ENCODE assay signal across 30 mouse cellular contexts in the genomic region with DNA sequence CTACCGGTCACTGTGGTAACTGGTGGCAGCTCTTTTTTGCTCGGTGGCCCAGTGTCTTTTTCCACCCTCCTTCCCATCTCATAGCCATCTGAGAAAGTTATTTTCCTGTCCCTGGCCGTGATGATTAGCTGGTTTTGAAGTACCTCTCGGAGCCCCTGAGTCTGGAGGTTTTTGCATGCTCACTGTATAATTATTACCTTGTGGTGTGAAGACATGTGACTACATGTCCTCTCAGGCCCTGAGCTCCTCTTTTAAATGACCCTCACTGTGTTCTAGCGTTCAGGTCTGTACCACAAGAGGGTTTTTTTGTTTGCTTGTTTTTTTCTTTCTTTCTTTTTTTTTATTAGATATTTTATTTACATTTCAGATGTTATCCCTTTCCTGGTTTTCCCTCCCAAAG. TPM values are rescaled to one million over a fixed set of nuclear protein-coding genes. Genes with fewer than 3 reads are reported as not detected.
"Had no signal": no experiment of that assay in that cellular context is flagged by ENCODE, and none has a peak within 500 bp of the region (broad histone marks: within the 10 kb centered on the region; RNA-seq: fewer than 3 reads in every experiment).

No protein-coding gene starts in this region.

- H3K27ac ChIP-seq: heart, adult 2 months; heart, embryonic 13.5 days; heart, embryonic 15.5 days; hindbrain, embryonic 13.5 days; hindbrain, embryonic 15.5 days; hindbrain, postnatal 0 days; limb, embryonic 13.5 days; limb, embryonic 15.5 days; liver, embryonic 12.5 days; liver, embryonic 14.5 days had no signal

- ATAC-seq: forebrain, postnatal 0 days; hindbrain, postnatal 0 days; intestine, embryonic 16.5 days; liver, embryonic 12.5 days had no signal

- H3K27me3 ChIP-seq: hindbrain, embryonic 13.5 days; hindbrain, embryonic 15.5 days; limb, embryonic 13.5 days; limb, embryonic 15.5 days; liver, embryonic 12.5 days had no signal

- H3K4me2 ChIP-seq: heart, embryonic 11.5 days; heart, embryonic 13.5 days; heart, embryonic 15.5 days; hindbrain, embryonic 13.5 days; hindbrain, embryonic 15.5 days; limb, embryonic 13.5 days; limb, embryonic 15.5 days; liver, embryonic 12.5 days had no signal

- H3K36me3 ChIP-seq: heart, embryonic 13.5 days; heart, embryonic 15.5 days; hindbrain, embryonic 13.5 days; hindbrain, embryonic 15.5 days; limb, embryonic 13.5 days; limb, embryonic 15.5 days; liver, embryonic 12.5 days had no signal

- H3K4me3 ChIP-seq: heart, adult 2 months; heart, embryonic 13.5 days; heart, embryonic 15.5 days; hindbrain, embryonic 13.5 days; hindbrain, embryonic 15.5 days; limb, embryonic 13.5 days; limb, embryonic 15.5 days; liver, embryonic 12.5 days had no signal

- H3K4me1 ChIP-seq: limb, embryonic 15.5 days had no signal

- H3K9ac ChIP-seq: forebrain, postnatal 0 days; heart, embryonic 13.5 days; heart, embryonic 15.5 days; hindbrain, embryonic 13.5 days; hindbrain, embryonic 15.5 days; limb, embryonic 13.5 days; limb, embryonic 15.5 days; liver, embryonic 12.5 days; liver, embryonic 14.5 days had no signal

- H3K9me3 ChIP-seq: heart, embryonic 13.5 days; heart, embryonic 15.5 days; hindbrain, embryonic 13.5 days; hindbrain, embryonic 15.5 days; limb, embryonic 13.5 days; limb, embryonic 15.5 days; liver, embryonic 12.5 days had no signal

- DNase-seq: forebrain, postnatal 0 days; gastrocnemius, postnatal 14 days; gastrocnemius, postnatal 36 days; heart, adult 11 months; heart, adult 2 months; heart, postnatal 14 days; heart, postnatal 36 days; layer of hippocampus, adult 9-11 months; layer of hippocampus, postnatal 36 days; left cerebral cortex, postnatal 4 days; lung, adult 18-20 months had no signal

RNA-seq across cellular contexts. Expression of gene Gm281, which starts 54.2 kb away (rescaled TPM):
- polyA plus RNA-seq: gonadal fat pad, adult 2 months; heart, embryonic 11.5 days; heart, embryonic 13.5 days; heart, embryonic 15.5 days; heart, postnatal 0 days; hindbrain, embryonic 11.5 days; hindbrain, embryonic 13.5 days; hindbrain, embryonic 15.5 days; hindbrain, postnatal 0 days; intestine, embryonic 14.5 days; large intestine, adult 2 months; limb, embryonic 11.5 days; limb, embryonic 13.5 days; limb, embryonic 15.5 days; liver, adult 2 months; liver, embryonic 12.5 days; liver, embryonic 14.5 days; liver, embryonic 16.5 days had no signal
